Mouse (Mus musculus) midbrain, embryonic 16.5 days (tissue): ENCODE results near the gene Ttc29. TPM values are rescaled to one million over a fixed set of nuclear protein-coding genes. Genes with fewer than 3 reads are reported as not detected.

ENCODE experiments used
- ATAC-seq: fragments of 200-750 bp; cut with Nextera tagmentation; 2 replicates; pipeline ENCODE4 v1.8.0; 2017; ENCODE audit warnings: moderate TSS enrichment
- H3K27ac ChIP-seq: fragments of 300-500 bp; sonication (generic); 2 replicates; pipeline ENCODE4 v1.5.1; 2014; ENCODE audit warnings: mild to moderate bottlenecking, low read length, mixed read lengths
- H3K27me3 ChIP-seq: fragments of 300-500 bp; sonication (generic); 2 replicates; pipeline ENCODE4 v1.6.1; 2014; ENCODE audit warnings: low read depth, low read length, mixed read lengths; ENCODE audit not compliant: control insufficient read depth, insufficient read depth
- H3K36me3 ChIP-seq: fragments of 300-500 bp; sonication (generic); 2 replicates; pipeline ENCODE4 v1.6.1; 2014; ENCODE audit warnings: mild to moderate bottlenecking, low read length, moderate library complexity, mixed read lengths; ENCODE audit not compliant: control insufficient read depth, insufficient read depth
- H3K4me1 ChIP-seq: fragments of 300-500 bp; sonication (generic); 2 replicates; pipeline ENCODE4 v1.6.1; 2014; ENCODE audit warnings: mild to moderate bottlenecking, low read length, mixed read lengths; ENCODE audit not compliant: control insufficient read depth, insufficient read depth
- H3K4me2 ChIP-seq: fragments of 300-500 bp; sonication (generic); 2 replicates; pipeline ENCODE4 v1.6.1; 2014; ENCODE audit warnings: mild to moderate bottlenecking, low read length, mixed read lengths
- H3K4me3 ChIP-seq: fragments of 300-500 bp; sonication (generic); 2 replicates; pipeline ENCODE4 v1.5.1; 2014; ENCODE audit warnings: low read depth, mild to moderate bottlenecking, low read length, moderate library complexity, mixed read lengths
- H3K9ac ChIP-seq: fragments of 300-500 bp; sonication (generic); 2 replicates; pipeline ENCODE4 v1.6.1; 2014; ENCODE audit warnings: low read depth, low read length, mixed read lengths
- H3K9me3 ChIP-seq: fragments of 300-500 bp; sonication (generic); replicated peaks from 2 replicates; pipeline ENCODE4 v1.6.1; 2014; ENCODE audit warnings: mild to moderate bottlenecking, low read length, mixed read lengths; ENCODE audit not compliant: control insufficient read depth, poor library complexity, severe bottlenecking
- WGBS: fragments of 180-500 bp; shearing (Covaris S2); extraction: QIAGEN DNeasy Blood & Tissue Kit; methylation state at CpG from one replicate; pipeline ENCODE4 v1.1.7; 2014; 5-methylcytosine and 5-hydroxymethylcytosine counted together
- polyA plus RNA-seq: library from polyadenylated mRNA; unstranded; fragments of >200 nt; fragmentation: Nextera tagmentation; extraction: Ambion mirVana; gene quantifications from 2 replicates; pipeline ENCODE4 v1.2.1, GENCODE M21; 2015

Gene Ttc29
- polyA plus RNA-seq: 1.2 and 1.8 TPM in 2 replicates

DNA sequence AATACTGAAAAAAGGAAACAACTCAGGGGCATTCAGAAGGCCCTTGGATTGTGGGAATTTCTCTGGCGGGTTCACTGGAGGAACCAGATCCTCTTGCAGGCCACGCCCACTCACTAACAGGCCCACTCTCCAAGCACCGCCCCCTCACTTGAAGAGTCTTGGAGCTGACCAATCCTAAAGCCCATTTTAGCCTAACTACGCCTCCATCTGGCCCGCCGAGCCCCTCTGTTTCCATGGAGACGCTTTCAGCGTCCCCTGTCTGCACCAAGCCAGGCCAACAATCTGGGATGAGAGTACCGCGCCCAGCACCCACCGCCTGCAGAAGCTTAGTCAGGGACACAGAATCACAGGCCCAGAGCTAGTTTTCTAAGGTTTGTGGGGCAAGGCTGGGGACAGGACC lies at the start of gene Ttc29:
Gene Ttc29 (plus strand): TSS at position 224 of the 400 bp plus-strand sequence.
- ATAC-seq: peak; percentile 90
- no peak within 1 kb of the TSS for H3K4me3 ChIP-seq
- WGBS: under 1% methylated on average over 11 of the region's 11 CpGs

GRCm38 (mm10) chr8:78171351-78171750 lies 41.7 kb upstream of the Ttc29 start:
- H3K4me3 ChIP-seq: no peak overlapping the region
- H3K27ac ChIP-seq: no peak overlapping the region
- no peak overlapping the region for H3K9ac ChIP-seq
- 96% methylated on average over 1 of the region's 1 CpGs for WGBS
- no peaks in the 10 kb centered on the region for H3K27me3 ChIP-seq
- no peak overlapping the region for H3K4me2 ChIP-seq
- H3K36me3 ChIP-seq: no peaks in the 10 kb centered on the region
- no peaks in the 10 kb centered on the region for H3K4me1 ChIP-seq
- no peaks in the 10 kb centered on the region; the same call in 1 of the 2 replicates for H3K9me3 ChIP-seq
- no peak for ATAC-seq

More for the DNA sequence above, at the start of gene Ttc29:
- peaks cover 7% of the 10 kb centered on the region; the same call in 1 of the 2 replicates for H3K4me1 ChIP-seq
- H3K9ac ChIP-seq: no peak within 1 kb of the TSS
- no peak within 1 kb of the TSS for H3K27ac ChIP-seq
- H3K36me3 ChIP-seq: no peaks in the 10 kb centered on the region
- H3K27me3 ChIP-seq: no peaks in the 10 kb centered on the region
- no peaks in the 10 kb centered on the region for H3K9me3 ChIP-seq
- peak within 1 kb of the TSS; percentile 28 for H3K4me2 ChIP-seq

DNA sequence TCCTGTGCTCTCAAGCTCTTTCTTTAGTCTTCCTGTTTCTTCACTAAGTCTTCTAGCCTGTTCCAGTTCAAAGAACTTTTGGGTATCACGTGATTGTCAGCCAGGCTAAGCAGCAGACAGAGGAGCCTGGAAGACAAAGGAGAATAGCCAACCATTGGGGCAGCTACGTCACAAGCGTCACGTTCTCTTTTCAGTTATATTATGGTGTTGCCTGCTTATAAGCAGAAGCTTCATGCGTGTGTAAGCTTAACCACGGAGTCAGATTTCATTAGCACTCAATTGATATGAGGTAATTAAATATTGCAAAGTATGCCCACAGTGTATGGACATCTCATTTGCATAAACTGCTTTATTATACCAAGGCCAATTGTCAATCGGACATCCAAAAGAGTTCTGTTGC lies 30.4 kb upstream of the Ttc29 start:
- Histone ChIP-seq H3K27me3 (no peaks in the 10 kb centered on the region), H3K9me3 (no peaks in the 10 kb centered on the region; the same call in 1 of the 2 replicates), H3K9ac (no peak overlapping the region), H3K4me3 (no peak overlapping the region), H3K4me2 (peak overlapping the region; percentile 12; the same call in 1 of the 2 replicates), H3K36me3 (no peaks in the 10 kb centered on the region), H3K4me1 (peaks cover 8% of the 10 kb centered on the region; the same call in 1 of the 2 replicates), H3K27ac (no peak overlapping the region)
- WGBS: 42% methylated on average over 7 of the region's 7 CpGs
- peak; percentile 66 for ATAC-seq

- H3K4me2 ChIP-seq: no peak overlapping the region
- H3K4me3 ChIP-seq: no peak overlapping the region
- peaks cover 8% of the 10 kb centered on the region; the same call in 1 of the 2 replicates for H3K4me1 ChIP-seq
- H3K9me3 ChIP-seq: no peaks in the 10 kb centered on the region; the same call in 1 of the 2 replicates
- WGBS: 50% methylated on average over 6 of the region's 6 CpGs
- H3K36me3 ChIP-seq: no peaks in the 10 kb centered on the region
- H3K27me3 ChIP-seq: no peaks in the 10 kb centered on the region
- H3K27ac ChIP-seq: no peak overlapping the region
- no peak overlapping the region for H3K9ac ChIP-seq
- peak; percentile 70 for ATAC-seq
These were observed 29.7 kb upstream of the Ttc29 start for GRCm38 (mm10) chr8:78183414-78183813.

DNA sequence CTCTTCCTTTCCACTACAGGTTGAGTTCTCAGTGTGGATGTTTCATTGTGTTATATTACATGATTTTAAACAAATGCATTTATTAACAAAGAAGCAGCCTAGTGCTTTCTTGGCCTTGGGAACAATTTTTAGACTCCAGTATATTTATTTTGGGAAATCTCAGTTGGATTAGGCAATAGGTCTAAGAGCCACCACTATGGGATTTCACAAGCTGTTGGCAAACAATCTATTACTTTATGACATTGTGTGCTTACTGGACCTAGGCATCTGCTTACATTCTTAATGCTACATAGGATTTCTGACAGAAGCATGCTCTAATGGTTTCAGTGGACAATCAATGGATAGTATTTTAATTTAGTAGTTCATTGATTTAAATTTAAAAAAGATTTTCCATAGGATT lies 26.0 kb upstream of the Ttc29 start:
- Histone ChIP-seq H3K9ac (no peak overlapping the region), H3K36me3 (no peaks in the 10 kb centered on the region), H3K27me3 (no peaks in the 10 kb centered on the region), H3K27ac (no peak overlapping the region), H3K4me3 (no peak overlapping the region), H3K9me3 (no peaks in the 10 kb centered on the region), H3K4me2 (no peak overlapping the region), H3K4me1 (peaks cover 8% of the 10 kb centered on the region; the same call in 1 of the 2 replicates)
- no peak for ATAC-seq

DNA sequence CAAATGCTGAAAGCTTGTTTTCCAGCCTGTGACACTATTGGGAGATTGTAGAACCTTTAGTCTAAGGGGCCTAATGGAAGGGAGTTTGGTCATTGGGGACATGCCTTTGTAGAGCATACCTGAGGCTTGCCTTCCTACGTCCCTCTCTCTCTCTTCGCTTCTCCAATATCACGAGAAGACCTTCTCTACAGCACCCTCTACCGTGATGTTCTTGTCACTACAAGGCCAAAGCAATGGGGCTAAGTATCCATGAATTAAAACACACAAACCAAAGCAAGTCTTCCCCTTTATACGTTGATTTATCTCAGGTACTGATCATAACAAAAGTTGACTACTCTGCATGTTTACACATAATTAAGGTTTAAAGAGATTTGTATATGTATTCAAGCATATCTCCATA lies 8.9 kb upstream of the Ttc29 start:
- 35% methylated on average over 5 of the region's 5 CpGs for WGBS
- Histone ChIP-seq H3K27ac (no peak overlapping the region), H3K36me3 (no peaks in the 10 kb centered on the region), H3K27me3 (no peaks in the 10 kb centered on the region), H3K4me2 (no peak overlapping the region), H3K4me1 (no peaks in the 10 kb centered on the region), H3K9ac (no peak overlapping the region), H3K4me3 (no peak overlapping the region), H3K9me3 (no peaks in the 10 kb centered on the region)
- no peak for ATAC-seq

- 76% methylated on average over 3 of the region's 3 CpGs for WGBS
- ATAC-seq: no peak
- no peak overlapping the region for H3K4me3 ChIP-seq
- no peaks in the 10 kb centered on the region for H3K36me3 ChIP-seq
- H3K9me3 ChIP-seq: no peaks in the 10 kb centered on the region
- peaks cover 7% of the 10 kb centered on the region; the same call in 1 of the 2 replicates for H3K4me1 ChIP-seq
- H3K27me3 ChIP-seq: no peaks in the 10 kb centered on the region
- H3K9ac ChIP-seq: no peak overlapping the region
- no peak overlapping the region for H3K27ac ChIP-seq
- no peak overlapping the region for H3K4me2 ChIP-seq
These were observed 2.7 kb upstream of the Ttc29 start for GRCm38 (mm10) chr8:78210424-78210823.

GRCm38 (mm10) chr8:78214645-78215044 lies 1.5 kb downstream of the Ttc29 start:
- no peak overlapping the region for H3K27ac ChIP-seq
- H3K4me2 ChIP-seq: no peak overlapping the region
- no peaks in the 10 kb centered on the region for H3K36me3 ChIP-seq
- H3K9me3 ChIP-seq: no peaks in the 10 kb centered on the region
- no peak overlapping the region for H3K9ac ChIP-seq
- peaks cover 7% of the 10 kb centered on the region; the same call in 1 of the 2 replicates for H3K4me1 ChIP-seq
- no peaks in the 10 kb centered on the region for H3K27me3 ChIP-seq
- H3K4me3 ChIP-seq: no peak overlapping the region
- 12% methylated on average over 3 of the region's 3 CpGs for WGBS
- peak; percentile 79 for ATAC-seq

DNA sequence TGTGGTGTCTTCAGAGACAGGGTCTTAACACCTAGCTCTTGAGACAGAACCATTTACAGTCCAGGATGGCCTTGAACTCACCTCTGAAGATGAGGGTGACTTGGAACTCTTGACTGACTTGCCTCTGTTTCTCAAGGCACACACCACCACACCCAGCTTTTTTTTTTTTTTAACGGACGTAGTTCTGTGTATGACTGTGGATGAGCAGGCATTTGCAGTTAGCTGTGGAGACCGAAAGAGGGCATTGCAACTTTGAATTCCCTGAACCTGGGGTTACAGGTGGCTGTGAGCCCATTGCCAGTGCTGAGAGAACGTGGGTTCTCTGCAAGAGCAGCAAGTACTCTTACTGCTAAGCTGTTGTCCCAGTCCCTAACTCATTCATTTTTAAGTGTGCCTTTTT lies 13.0 kb downstream of the Ttc29 start:
- H3K4me3 ChIP-seq: no peak overlapping the region
- H3K36me3 ChIP-seq: no peaks in the 10 kb centered on the region
- no peak overlapping the region for H3K27ac ChIP-seq
- no peak overlapping the region for H3K9ac ChIP-seq
- no peaks in the 10 kb centered on the region for H3K9me3 ChIP-seq
- H3K27me3 ChIP-seq: no peaks in the 10 kb centered on the region
- 80% methylated on average over 4 of the region's 4 CpGs for WGBS
- ATAC-seq: no peak
- no peaks in the 10 kb centered on the region for H3K4me1 ChIP-seq
- no peak overlapping the region for H3K4me2 ChIP-seq
